Comparison of ENCODE assay signal across 10 mouse cellular contexts in the genomic region with DNA sequence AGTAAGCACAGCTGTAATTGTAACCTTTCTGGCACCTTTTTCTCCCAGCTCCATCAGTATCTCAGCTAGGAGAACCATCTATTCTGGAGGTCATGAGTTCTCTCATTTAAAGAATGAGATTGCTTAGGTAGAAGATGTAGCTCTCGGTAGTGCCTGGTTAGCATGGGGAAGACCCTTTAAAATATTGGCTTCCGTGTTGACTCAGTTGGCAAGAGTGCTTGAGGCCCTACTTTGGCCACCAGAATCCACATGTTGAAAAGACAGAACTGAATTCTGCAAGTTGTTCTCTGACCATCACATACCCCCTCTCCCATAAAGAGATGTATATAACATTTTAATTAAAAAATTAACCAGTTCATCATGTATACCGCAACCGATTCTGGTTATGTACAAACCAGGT.
DNase-seq lines count a peak whose midpoint lies in the region; ATAC-seq and TF ChIP-seq lines count a peak whose summit lies in the region.
"Had no signal": no experiment of that assay in that cellular context is flagged by ENCODE, and none has a peak within 500 bp of the region (broad histone marks: within the 10 kb centered on the region; RNA-seq: fewer than 3 reads in every experiment).

No protein-coding gene starts in this region.

- H3K36me3 ChIP-seq in kidney, embryonic 15.5 days, result no peaks in the 10 kb centered on the region
- H3K36me3 ChIP-seq in CH12.LX (replicated peaks in 1 of 2; ENCODE audit: control insufficient read depth in 1 of 2, insufficient read depth in 1 of 2, low read length in 1 of 2), result no peaks in the 10 kb centered on the region
- no peaks in the 10 kb centered on the region; the same call in 1 of the 2 replicates for H3K36me3 ChIP-seq in ES-Bruce4 (ENCODE audit: control insufficient read depth, insufficient read depth, low read length, poor library complexity, severe bottlenecking)
- no peaks in the 10 kb centered on the region for H3K36me3 ChIP-seq in liver, embryonic 14.5 days (replicated peaks; ENCODE audit: control insufficient read depth, insufficient read depth, low read depth)

- in situ Hi-C loops in CH12.LX (cut with MboI; ENCODE audit: low pct_ligation_motif_present, low pct_unique_long_range_greater_than_20kb, low sequenced_read_pairs), result no loop called here

- no peak for TF ChIP-seq POLR2A in CH12.LX (IDR thresholded peaks at IDR 0.05; ENCODE audit: low read depth, low read length)
- no peak for TF ChIP-seq POLR2A in ES-Bruce4 (IDR thresholded peaks at IDR 0.05; ENCODE audit: insufficient read depth, low read length)

- H3K9ac ChIP-seq in kidney, embryonic 15.5 days, result no peak overlapping the region
- H3K9ac ChIP-seq in CH12.LX (ENCODE audit: insufficient read depth, low read depth) (peak overlapping the region; percentile 70; the same call in 1 of the 2 replicates), ES-Bruce4 (ENCODE audit: low read depth, poor library complexity, severe bottlenecking) (peak overlapping the region; percentile 88)
- no peak overlapping the region for H3K9ac ChIP-seq in liver, embryonic 14.5 days (replicated peaks)

- ATAC-seq in kidney, embryonic 15.5 days (replicated peaks; ENCODE audit: low FRiP score), result no peak
- no peak for ATAC-seq in liver, embryonic 14.5 days (ENCODE audit: insufficient read depth)

- TF ChIP-seq RAD21 in CH12.LX (IDR thresholded peaks at IDR 0.05; ENCODE audit: low read depth, low read length), result no peak

- TF ChIP-seq CTCF in CH12.LX (conservative IDR thresholded peaks at IDR 0.05 in 1 of 2, IDR thresholded peaks at IDR 0.05 in 1 of 2; ENCODE audit: low read depth in 2 of 2, low read length in 2 of 2), result no peak
- TF ChIP-seq CTCF in ES-Bruce4 (IDR thresholded peaks at IDR 0.05; ENCODE audit: low read depth, low read length), result no peak
- TF ChIP-seq CTCF in liver, embryonic 14.5 days (IDR thresholded peaks at IDR 0.05; ENCODE audit: low read depth), result no peak

- 0 out of 2 replicates have a peak overlapping the region, but pooled peaks have one; percentile 77 for H3K4me3 ChIP-seq in kidney, embryonic 15.5 days (replicated peaks)
- peak overlapping the region in 2 of 3 experiments; percentile 69 to 88 for H3K4me3 ChIP-seq in CH12.LX (replicated peaks in 1 of 3; ENCODE audit: low read depth in 2 of 3, low read length in 2 of 3, poor library complexity in 1 of 3)
- H3K4me3 ChIP-seq in ES-Bruce4 (ENCODE audit: low read depth, low read length), result 0 out of 2 replicates have a peak overlapping the region, but pooled peaks have one; percentile 42
- H3K4me3 ChIP-seq in liver, embryonic 14.5 days (ENCODE audit: insufficient read depth in 1 of 2, low read depth in 2 of 2, low read length in 2 of 2), result no peak overlapping the region; a peak in 1 of 4 replicates

- TF ChIP-seq EP300 in CH12.LX (IDR thresholded peaks at IDR 0.05; ENCODE audit: low read length) (peak; percentile 67), ES-Bruce4 (IDR thresholded peaks at IDR 0.05; ENCODE audit: insufficient read depth, low read depth, low read length) (no peak)
- no peak for TF ChIP-seq EP300 in liver, embryonic 14.5 days (IDR thresholded peaks at IDR 0.05; ENCODE audit: low read depth)

- no peak for DNase-seq in kidney, adult 18-20 months
- peak; percentile 33 for DNase-seq in CH12.LX (ENCODE audit: extremely low read depth)
- no peak for DNase-seq in liver, embryonic 14.5 days (ENCODE audit: low read depth in 3 of 3, low spot score in 3 of 3)
- DNase-seq in left cerebral cortex, adult 8-10 months (ENCODE audit: low spot score in 2 of 2), result no peak
- DNase-seq in kidney, postnatal 10 days, result no peak
- DNase-seq: embryo, embryonic 11 days; kidney, postnatal 14 days; spleen, adult 18-20 months had no signal

- dilution Hi-C loops in CH12.LX (cut with MboI; ENCODE audit: extremely low pct_ligation_motif_present, extremely low pct_unique_long_range_greater_than_20kb, low sequenced_read_pairs), result no loop called here

- no peak overlapping the region for H3K27ac ChIP-seq in kidney, embryonic 15.5 days
- H3K27ac ChIP-seq in CH12.LX (ENCODE audit: insufficient read depth, low read depth) (no peak overlapping the region), ES-Bruce4 (ENCODE audit: insufficient read depth, low read length) (peak overlapping the region; percentile 93)
- no peak overlapping the region for H3K27ac ChIP-seq in liver, embryonic 14.5 days

- 0 out of 2 replicates have a peak, but pooled peaks cover 3% of the 10 kb centered on the region for H3K27me3 ChIP-seq in kidney, embryonic 15.5 days
- no peaks in the 10 kb centered on the region for H3K27me3 ChIP-seq in CH12.LX (replicated peaks)
- no peaks in the 10 kb centered on the region for H3K27me3 ChIP-seq in ES-Bruce4 (ENCODE audit: control insufficient read depth, insufficient read depth, low read length, poor library complexity, severe bottlenecking)
- H3K27me3 ChIP-seq in liver, embryonic 14.5 days (ENCODE audit: control insufficient read depth, insufficient read depth, low read length), result peaks cover 8% of the 10 kb centered on the region

- H3K4me2 ChIP-seq in kidney, embryonic 15.5 days, result no peak overlapping the region
- H3K4me2 ChIP-seq in CH12.LX (ENCODE audit: insufficient read depth, low read depth, poor library complexity, severe bottlenecking), result peak overlapping the region; percentile 92
- H3K4me2 ChIP-seq in liver, embryonic 14.5 days (ENCODE audit: low read depth), result peak overlapping the region; percentile 96

- no peaks in the 10 kb centered on the region for H3K9me3 ChIP-seq in kidney, embryonic 15.5 days (replicated peaks)
- H3K9me3 ChIP-seq in CH12.LX (replicated peaks; ENCODE audit: low read length) (no peaks in the 10 kb centered on the region), ES-Bruce4 (replicated peaks; ENCODE audit: control insufficient read depth, insufficient read depth, low read length, poor library complexity, severe bottlenecking) (no peaks in the 10 kb centered on the region)
- no peaks in the 10 kb centered on the region for H3K9me3 ChIP-seq in liver, embryonic 14.5 days (ENCODE audit: control insufficient read depth, low read length)

- H3K79me2 ChIP-seq in CH12.LX (replicated peaks; ENCODE audit: control insufficient read depth, extremely low read depth, insufficient read depth, poor library complexity, severe bottlenecking), result peaks cover 7% of the 10 kb centered on the region; the same call in 1 of the 2 replicates

- 88% methylated on average over 4 of the region's 4 CpGs for WGBS in kidney, embryonic 15.5 days
- 86% methylated on average over 4 of the region's 4 CpGs for WGBS in liver, embryonic 14.5 days (ENCODE audit: insufficient replicate concordance)

- peaks cover 7% of the 10 kb centered on the region for H3K4me1 ChIP-seq in kidney, embryonic 15.5 days
- H3K4me1 ChIP-seq in CH12.LX (ENCODE audit: control insufficient read depth in 1 of 2, insufficient read depth in 2 of 2), result peaks cover 0 to 14% of the 10 kb centered on the region in 2 experiments; a peak in 2 of 4 replicates
- H3K4me1 ChIP-seq in ES-Bruce4 (ENCODE audit: control insufficient read depth, insufficient read depth, low read length), result peaks cover 1% of the 10 kb centered on the region
- peaks cover 0 to 7% of the 10 kb centered on the region in 2 experiments; a peak in 2 of 4 replicates for H3K4me1 ChIP-seq in liver, embryonic 14.5 days (replicated peaks; ENCODE audit: control insufficient read depth in 2 of 2, insufficient read depth in 2 of 2, low read length in 1 of 2)

TF ChIP-seq in CH12.LX, 34 proteins besides CTCF, POLR2A, EP300 and RAD21 (continues in another document):
- TF ChIP-seq MAFK (IDR thresholded peaks at IDR 0.05; ENCODE audit: insufficient replicate concordance, low read length) (peak; percentile 41; the same call in 1 of the 2 replicates), MAZ (IDR thresholded peaks at IDR 0.05; ENCODE audit: low read depth, low read length) (no peak), USF1 (IDR thresholded peaks at IDR 0.05; ENCODE audit: low read depth, low read length) (no peak), ELF1 (IDR thresholded peaks at IDR 0.05; ENCODE audit: low read depth, low read length) (peak; percentile 65), ZC3H11A (IDR thresholded peaks at IDR 0.05; ENCODE audit: low read depth, low read length) (no peak), HCFC1 (IDR thresholded peaks at IDR 0.05; ENCODE audit: low read depth, low read length) (no peak), TBP (conservative IDR thresholded peaks at IDR 0.05; ENCODE audit: low read depth, low read length) (no peak), JUND (conservative IDR thresholded peaks at IDR 0.05; ENCODE audit: low read depth, low read length) (no peak; the same call in 1 of the 2 replicates), JUN (IDR thresholded peaks at IDR 0.05; ENCODE audit: insufficient read depth, low read depth, low read length) (no peak), SIN3A (IDR thresholded peaks at IDR 0.05; ENCODE audit: low read length) (peak; percentile 47; the same call in 1 of the 2 replicates), UBTF (IDR thresholded peaks at IDR 0.05; ENCODE audit: low read depth, low read length) (no peak), E2F4 (IDR thresholded peaks at IDR 0.05; ENCODE audit: insufficient replicate concordance, low read depth, low read length) (no peak), NELFE (IDR thresholded peaks at IDR 0.05; ENCODE audit: low read depth, low read length) (no peak), POLR2AphosphoS2 (IDR thresholded peaks at IDR 0.05; ENCODE audit: low read depth, low read length) (no peak), IRF4 (IDR thresholded peaks at IDR 0.05; ENCODE audit: low read depth, low read length) (peak; percentile 87), ZKSCAN1 (IDR thresholded peaks at IDR 0.05; ENCODE audit: borderline replicate concordance, low read depth, low read length) (no peak), GABPA (IDR thresholded peaks at IDR 0.05; ENCODE audit: insufficient replicate concordance, low read depth, low read length) (no peak), ZNF384 (IDR thresholded peaks at IDR 0.05; ENCODE audit: low read depth, low read length) (no peak), BHLHE40 (IDR thresholded peaks at IDR 0.05; ENCODE audit: low read depth, low read length) (no peak; the same call in 1 of the 2 replicates), CHD2 (IDR thresholded peaks at IDR 0.05; ENCODE audit: low read length) (no peak), USF2 (conservative IDR thresholded peaks at IDR 0.05; ENCODE audit: low read depth, low read length) (no peak), CHD1 (IDR thresholded peaks at IDR 0.05; ENCODE audit: low read depth, low read length) (no peak), NRF1 (IDR thresholded peaks at IDR 0.05; ENCODE audit: low read depth, low read length) (no peak), SMC3 (IDR thresholded peaks at IDR 0.05; ENCODE audit: low read depth, low read length) (no peak), MEF2A (IDR thresholded peaks at IDR 0.05; ENCODE audit: borderline replicate concordance, low read depth, low read length) (0 out of 2 replicates have a peak, but pooled peaks have one; percentile 33), RCOR1 (conservative IDR thresholded peaks at IDR 0.05; ENCODE audit: low read depth, low read length) (0 out of 2 replicates have a peak, but pooled peaks have one; percentile 30), ZMIZ1 (IDR thresholded peaks at IDR 0.05; ENCODE audit: low read depth, low read length) (no peak)

Comparison
In these comparisons a context has a peak if more than half of its experiments do, and no peak if none do; other contexts are left out.
1. H3K4me3 ChIP-seq: peak in kidney, embryonic 15.5 days (single experiment), CH12.LX (2 of 3) and ES-Bruce4 (single experiment); none in liver, embryonic 14.5 days (0 of 2).
2. H3K9ac ChIP-seq: peak in CH12.LX (single experiment) and ES-Bruce4 (single experiment); none in kidney, embryonic 15.5 days (single experiment) and liver, embryonic 14.5 days (single experiment).